Mouse (Mus musculus): ENCODE data around the gene Taf1c.

- TF ChIP-seq CTCF (IDR thresholded peaks at IDR 0.05; ENCODE audit: low read depth) (no peak), EP300 (IDR thresholded peaks at IDR 0.05; ENCODE audit: low read depth) (no peak)
Observed at GRCm38 (mm10) chr8:119642960-119643359, 37.9 kb upstream of the Taf1c start.

Measured in liver, postnatal 0 days (tissue).